Mouse (Mus musculus) myocyte (in vitro differentiated cells): ENCODE measurements around the gene Coro7.

ENCODE experiments used
- MAX ChIP-seq: IDR thresholded peaks from one replicate; pipeline ENCODE4 v1.6.1; 2011; ENCODE audit warnings: low read depth, mild to moderate bottlenecking, control low read depth
- POLR2A ChIP-seq: IDR thresholded peaks from one replicate; pipeline ENCODE4 v1.6.1; 2011; ENCODE audit warnings: low read depth, mild to moderate bottlenecking, control low read depth, moderate library complexity; ENCODE audit not compliant: insufficient read length
- POLR2AphosphoS2 ChIP-seq: IDR thresholded peaks from one replicate; pipeline ENCODE4 v1.6.1; 2011; ENCODE audit warnings: low read depth, control low read depth; ENCODE audit not compliant: insufficient read length
- TCF3 ChIP-seq: IDR thresholded peaks from one replicate; pipeline ENCODE4 v1.6.1; 2011; ENCODE audit warnings: low read depth, control low read depth; ENCODE audit not compliant: insufficient read length

- TF ChIP-seq TCF3 = no peak
- TF ChIP-seq POLR2A = no peak
- TF ChIP-seq MAX = no peak
- no peak for TF ChIP-seq POLR2AphosphoS2
These were observed 24.9 kb downstream of the Coro7 start for GRCm38 (mm10) chr16:4654706-4655105.
